Mouse (Mus musculus): Measurements from ENCODE around the gene Mip. TPM values are rescaled to one million over a fixed set of nuclear protein-coding genes. Genes with fewer than 3 reads are reported as not detected.

Mip gene
- polyA plus RNA-seq, 1 experiment from 2014 or later: not detected

DNA sequence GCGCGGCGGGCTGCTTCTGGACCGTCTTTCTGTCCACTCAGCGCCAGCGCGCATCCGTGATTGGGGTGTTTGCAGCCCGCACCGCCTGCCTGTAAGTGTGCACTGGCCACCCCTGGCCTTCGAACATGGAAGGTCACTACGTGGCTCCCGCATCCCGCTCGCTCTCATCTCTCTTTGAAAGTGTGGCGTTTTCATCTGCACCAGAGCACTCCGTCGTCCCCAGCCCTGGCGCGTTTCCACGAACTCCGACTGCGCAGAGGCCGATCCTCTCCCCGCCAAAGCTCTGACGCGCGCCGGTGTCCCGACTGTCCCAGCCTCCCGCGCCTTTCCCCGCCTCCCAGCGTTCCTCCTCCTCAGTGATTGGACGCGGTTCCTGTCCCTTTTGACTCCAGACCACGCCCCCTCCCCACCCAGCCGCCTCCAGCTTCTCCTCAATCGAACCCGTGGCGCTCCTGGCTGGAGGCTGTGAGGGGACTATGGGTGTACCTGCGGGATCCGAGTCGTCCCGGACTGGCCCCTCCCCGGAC lies 31.6 kb upstream of the Mip start, which contains the start of gene Gls2:
Gene Gls2, plus strand, starts transcription at position 434 of the 527 bp plus-strand sequence.
- no peak for TF ChIP-seq CTCF (IDR thresholded peaks at IDR 0.05; ENCODE audit: low read depth)
- no peaks in the 10 kb centered on the region for H3K36me3 ChIP-seq (ENCODE audit: control insufficient read depth, insufficient read depth)
- WGBS: under 1% methylated on average over 46 of the region's 46 CpGs
- ATAC-seq: peak; percentile 95
- H3K27ac ChIP-seq (ENCODE audit: low read depth, low read length): no peak within 1 kb of the TSS
- peak within 1 kb of the TSS; percentile 46 for H3K9ac ChIP-seq (ENCODE audit: low read depth, low read length)
- H3K9me3 ChIP-seq (ENCODE audit: control insufficient read depth): no peaks in the 10 kb centered on the region
- peaks cover 10% of the 10 kb centered on the region for H3K27me3 ChIP-seq (replicated peaks; ENCODE audit: control insufficient read depth, insufficient read depth, low read length)
- H3K4me1 ChIP-seq (replicated peaks; ENCODE audit: control insufficient read depth, insufficient read depth, low read length): 0 out of 2 replicates have a peak, but pooled peaks cover 4% of the 10 kb centered on the region
- peak within 1 kb of the TSS; percentile 66 for H3K4me3 ChIP-seq (ENCODE audit: low read depth, low read length)
- peak within 1 kb of the TSS; percentile 100 for H3K4me2 ChIP-seq (replicated peaks; ENCODE audit: low read depth)

DNA sequence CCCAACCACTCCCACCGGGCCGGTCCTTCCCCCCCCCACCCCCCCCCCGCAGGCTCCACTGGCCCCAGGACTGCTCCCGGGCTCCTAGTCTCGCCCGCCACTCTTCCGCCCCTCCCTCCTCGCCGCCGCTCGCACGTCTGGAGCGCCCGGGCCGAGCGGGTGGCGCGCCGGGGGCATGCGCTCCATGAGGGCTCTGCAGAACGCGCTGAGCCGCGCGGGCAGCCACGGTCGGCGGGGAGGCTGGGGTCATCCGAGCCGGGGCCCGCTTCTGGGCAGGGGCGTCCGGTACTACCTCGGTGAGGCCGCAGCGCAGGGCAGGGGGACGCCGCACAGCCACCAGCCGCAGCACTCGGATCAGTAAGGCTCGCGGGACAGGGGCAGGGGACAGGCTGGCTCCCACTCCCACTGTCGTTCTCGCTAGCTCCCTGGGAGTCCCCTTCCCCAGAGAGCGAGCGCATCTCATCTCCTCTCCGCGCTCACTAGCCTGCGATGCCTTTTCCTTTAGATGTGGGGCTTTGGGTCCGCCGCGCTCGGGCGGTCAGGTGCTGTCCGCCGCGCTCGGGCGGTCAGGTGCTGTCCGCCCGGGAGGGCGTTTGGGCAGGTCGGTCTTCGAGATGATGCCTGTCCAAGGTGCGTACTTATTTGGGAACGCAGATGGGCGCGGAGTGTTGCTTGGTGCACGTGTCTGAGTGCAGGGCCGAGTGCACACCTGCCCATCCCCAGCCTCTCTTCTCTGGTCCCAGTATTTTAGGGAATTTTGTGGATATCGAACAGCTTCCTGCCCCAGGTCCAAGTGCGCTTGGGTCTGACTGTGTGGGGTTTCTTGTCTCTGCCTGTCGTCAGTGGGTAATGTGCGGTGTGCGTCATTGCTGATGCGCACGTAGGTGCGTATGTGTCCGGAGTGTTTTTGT lies 30.8 kb upstream of the Mip start:
- no peak for TF ChIP-seq CTCF (IDR thresholded peaks at IDR 0.05; ENCODE audit: low read depth)
- Histone ChIP-seq H3K9me3 (ENCODE audit: control insufficient read depth) (no peaks in the 10 kb centered on the region), H3K9ac (ENCODE audit: low read depth, low read length) (peak overlapping the region; percentile 46), H3K27me3 (replicated peaks; ENCODE audit: control insufficient read depth, insufficient read depth, low read length) (peaks cover 10% of the 10 kb centered on the region), H3K4me3 (ENCODE audit: low read depth, low read length) (peak overlapping the region; percentile 66), H3K27ac (ENCODE audit: low read depth, low read length) (no peak overlapping the region), H3K36me3 (ENCODE audit: control insufficient read depth, insufficient read depth) (no peaks in the 10 kb centered on the region), H3K4me1 (replicated peaks; ENCODE audit: control insufficient read depth, insufficient read depth, low read length) (0 out of 2 replicates have a peak, but pooled peaks cover 4% of the 10 kb centered on the region), H3K4me2 (replicated peaks; ENCODE audit: low read depth) (peak overlapping the region; percentile 100)
- WGBS: under 1% methylated on average over 71 of the region's 79 CpGs
- peak; percentile 82 for ATAC-seq

DNA sequence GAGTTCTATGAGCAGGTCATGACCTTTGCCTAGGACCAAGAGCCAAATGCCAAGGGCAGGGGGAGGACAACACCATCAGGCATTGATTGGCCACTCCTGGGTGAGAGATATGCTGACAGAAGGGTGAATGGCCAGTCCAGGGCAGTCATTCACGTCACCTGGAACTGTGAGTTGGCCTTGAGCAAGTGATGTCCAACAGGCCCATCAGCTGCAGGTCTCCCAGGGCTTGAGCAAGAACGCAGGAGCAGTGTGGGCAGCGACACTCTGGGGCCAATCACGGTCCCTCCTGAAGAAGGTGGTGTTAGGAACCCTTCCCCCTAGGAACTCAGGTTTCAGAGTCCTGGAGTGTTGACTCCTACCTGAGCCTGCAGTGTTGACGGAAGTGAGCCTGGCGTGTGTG lies 23.8 kb upstream of the Mip start:
- ATAC-seq: no peak
- H3K9me3 ChIP-seq (ENCODE audit: control insufficient read depth): no peaks in the 10 kb centered on the region
- TF ChIP-seq CTCF (IDR thresholded peaks at IDR 0.05; ENCODE audit: low read depth): no peak
- H3K9ac ChIP-seq (ENCODE audit: low read depth, low read length): no peak overlapping the region
- H3K4me3 ChIP-seq (ENCODE audit: low read depth, low read length): no peak overlapping the region
- no peak overlapping the region for H3K4me2 ChIP-seq (replicated peaks; ENCODE audit: low read depth)
- WGBS: 67% methylated on average over 6 of the region's 6 CpGs
- no peak overlapping the region for H3K27ac ChIP-seq (ENCODE audit: low read depth, low read length)
- H3K27me3 ChIP-seq (replicated peaks; ENCODE audit: control insufficient read depth, insufficient read depth, low read length): no peaks in the 10 kb centered on the region
- H3K36me3 ChIP-seq (ENCODE audit: control insufficient read depth, insufficient read depth): peaks cover 6% of the 10 kb centered on the region
- H3K4me1 ChIP-seq (replicated peaks; ENCODE audit: control insufficient read depth, insufficient read depth, low read length): no peaks in the 10 kb centered on the region; the same call in 1 of the 2 replicates

DNA sequence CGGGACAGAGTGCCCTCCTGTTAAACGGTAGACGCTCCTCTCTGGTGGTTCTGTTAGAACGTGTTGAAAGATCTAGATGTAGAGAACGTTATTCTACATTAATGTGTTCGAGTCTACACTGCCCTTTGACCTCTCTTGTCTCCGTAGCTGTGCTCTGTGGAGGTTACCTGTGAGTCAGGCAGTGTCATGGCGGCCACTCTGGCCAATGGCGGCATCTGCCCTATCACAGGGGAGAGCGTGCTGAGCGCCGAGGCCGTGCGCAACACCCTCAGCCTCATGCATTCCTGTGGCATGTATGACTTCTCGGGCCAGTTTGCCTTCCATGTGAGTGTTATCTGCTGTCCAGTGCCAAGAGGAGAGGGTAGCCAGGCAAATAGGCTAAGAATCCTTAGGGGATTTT lies 20.7 kb upstream of the Mip start:
- Histone ChIP-seq H3K9me3 (ENCODE audit: control insufficient read depth) (no peaks in the 10 kb centered on the region), H3K27ac (ENCODE audit: low read depth, low read length) (no peak overlapping the region), H3K9ac (ENCODE audit: low read depth, low read length) (no peak overlapping the region), H3K4me2 (replicated peaks; ENCODE audit: low read depth) (no peak overlapping the region), H3K36me3 (ENCODE audit: control insufficient read depth, insufficient read depth) (peaks cover 9% of the 10 kb centered on the region), H3K4me1 (replicated peaks; ENCODE audit: control insufficient read depth, insufficient read depth, low read length) (no peaks in the 10 kb centered on the region; the same call in 1 of the 2 replicates), H3K27me3 (replicated peaks; ENCODE audit: control insufficient read depth, insufficient read depth, low read length) (no peaks in the 10 kb centered on the region), H3K4me3 (ENCODE audit: low read depth, low read length) (no peak overlapping the region)
- no peak for ATAC-seq
- WGBS: 66% methylated on average over 15 of the region's 15 CpGs
- no peak for TF ChIP-seq CTCF (IDR thresholded peaks at IDR 0.05; ENCODE audit: low read depth)

DNA sequence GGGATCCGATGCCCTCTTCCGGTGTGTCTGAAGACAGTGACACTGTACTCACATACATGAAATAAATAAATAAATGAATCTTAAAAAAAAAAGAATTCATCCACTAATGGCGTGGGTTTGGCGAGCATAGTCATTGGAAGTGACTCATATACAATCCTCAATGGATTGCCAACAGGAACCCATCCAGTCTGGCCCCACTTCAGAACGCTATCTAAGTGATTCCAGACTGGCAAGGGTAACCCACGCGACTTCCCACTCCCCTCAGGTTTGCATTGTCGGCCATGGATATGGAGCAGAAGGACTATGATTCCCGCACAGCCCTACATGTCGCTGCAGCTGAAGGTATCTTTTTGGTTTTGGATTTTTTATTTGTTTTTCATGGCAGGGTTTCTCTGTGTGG lies 17.3 kb upstream of the Mip start:
- ATAC-seq: no peak
- H3K9ac ChIP-seq (ENCODE audit: low read depth, low read length): no peak overlapping the region
- no peak overlapping the region for H3K4me2 ChIP-seq (replicated peaks; ENCODE audit: low read depth)
- WGBS: 92% methylated on average over 10 of the region's 10 CpGs
- H3K36me3 ChIP-seq (ENCODE audit: control insufficient read depth, insufficient read depth): peaks cover 9% of the 10 kb centered on the region
- no peak overlapping the region for H3K4me3 ChIP-seq (ENCODE audit: low read depth, low read length)
- H3K27me3 ChIP-seq (replicated peaks; ENCODE audit: control insufficient read depth, insufficient read depth, low read length): no peaks in the 10 kb centered on the region
- H3K27ac ChIP-seq (ENCODE audit: low read depth, low read length): no peak overlapping the region
- no peaks in the 10 kb centered on the region for H3K9me3 ChIP-seq (ENCODE audit: control insufficient read depth)
- TF ChIP-seq CTCF (IDR thresholded peaks at IDR 0.05; ENCODE audit: low read depth): no peak
- no peaks in the 10 kb centered on the region; the same call in 1 of the 2 replicates for H3K4me1 ChIP-seq (replicated peaks; ENCODE audit: control insufficient read depth, insufficient read depth, low read length)

DNA sequence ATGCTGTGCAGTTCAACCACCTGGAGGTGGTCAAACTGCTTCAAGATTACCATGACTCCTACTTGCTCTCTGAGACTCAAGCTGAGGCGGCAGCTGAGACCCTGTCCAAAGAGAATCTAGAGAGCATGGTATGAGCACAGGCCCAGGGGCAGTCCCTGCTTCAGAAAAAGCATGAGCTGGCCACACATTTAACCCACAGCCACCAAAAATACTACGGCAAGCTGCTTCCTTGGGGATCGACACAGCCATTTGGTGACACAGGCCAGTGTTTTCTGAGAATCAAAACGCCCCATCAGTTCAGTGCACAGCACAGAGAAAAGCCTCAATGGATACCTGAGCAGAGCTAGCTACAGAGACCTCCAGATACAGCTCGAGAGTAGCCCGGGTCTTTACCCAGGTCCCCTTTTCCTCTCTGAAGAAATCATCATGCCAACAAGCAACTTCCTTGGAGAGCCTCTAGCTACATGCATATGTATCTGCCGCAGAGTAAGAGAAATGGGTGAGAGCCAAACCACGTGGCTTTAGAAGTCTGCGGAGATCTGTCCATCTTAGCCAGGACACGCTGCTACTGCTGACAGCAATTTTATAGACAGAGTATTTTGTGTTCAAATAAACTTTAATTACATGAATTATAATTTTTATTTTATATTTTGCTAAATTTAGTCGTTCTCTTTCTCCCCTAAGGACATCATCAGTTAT lies 16.2 kb upstream of the Mip start:
- H3K27me3 ChIP-seq (replicated peaks; ENCODE audit: control insufficient read depth, insufficient read depth, low read length): no peaks in the 10 kb centered on the region
- peaks cover 9% of the 10 kb centered on the region for H3K36me3 ChIP-seq (ENCODE audit: control insufficient read depth, insufficient read depth)
- no peak overlapping the region for H3K4me3 ChIP-seq (ENCODE audit: low read depth, low read length)
- no peaks in the 10 kb centered on the region for H3K4me1 ChIP-seq (replicated peaks; ENCODE audit: control insufficient read depth, insufficient read depth, low read length)
- TF ChIP-seq CTCF (IDR thresholded peaks at IDR 0.05; ENCODE audit: low read depth): no peak
- no peak for ATAC-seq
- H3K9ac ChIP-seq (ENCODE audit: low read depth, low read length): no peak overlapping the region
- 95% methylated on average over 11 of the region's 11 CpGs for WGBS
- H3K9me3 ChIP-seq (ENCODE audit: control insufficient read depth): no peaks in the 10 kb centered on the region
- H3K27ac ChIP-seq (ENCODE audit: low read depth, low read length): no peak overlapping the region
- H3K4me2 ChIP-seq (replicated peaks; ENCODE audit: low read depth): no peak overlapping the region

Measured in intestine, postnatal 0 days (tissue).